Mouse (Mus musculus) neural tube, embryonic 15.5 days (tissue): ENCODE measurements around the gene Ctnna3. TPM values are rescaled to one million over a fixed set of nuclear protein-coding genes. Genes with fewer than 3 reads are reported as not detected.

Experiments used
- ATAC-seq: fragments of 200-750 bp; cut with Nextera tagmentation; 2 replicates; pipeline ENCODE4 v1.8.0; 2017; ENCODE audit warnings: mild to moderate bottlenecking, moderate TSS enrichment, moderate library complexity; ENCODE audit not compliant: low FRiP score
- H3K27ac ChIP-seq: fragments of 300-500 bp; sonication (generic); replicated peaks from 2 replicates; pipeline ENCODE4 v1.5.1; 2015; ENCODE audit warnings: mild to moderate bottlenecking, inconsistent platforms
- H3K27me3 ChIP-seq: fragments of 300-500 bp; sonication (generic); replicated peaks from 2 replicates; pipeline ENCODE4 v1.6.1; 2015; ENCODE audit warnings: inconsistent platforms
- H3K36me3 ChIP-seq: fragments of 300-500 bp; sonication (generic); 2 replicates; pipeline ENCODE4 v1.6.1; 2015; ENCODE audit warnings: inconsistent platforms
- H3K4me1 ChIP-seq: fragments of 300-500 bp; sonication (generic); 2 replicates; pipeline ENCODE4 v1.6.1; 2015; ENCODE audit warnings: inconsistent platforms
- H3K4me2 ChIP-seq: fragments of 300-500 bp; sonication (generic); 2 replicates; pipeline ENCODE4 v1.6.1; 2015; ENCODE audit warnings: inconsistent platforms, mild to moderate bottlenecking, moderate library complexity
- H3K4me3 ChIP-seq: fragments of 300-500 bp; sonication (generic); replicated peaks from 2 replicates; pipeline ENCODE4 v1.5.1; 2015; ENCODE audit warnings: mild to moderate bottlenecking, inconsistent platforms
- H3K9ac ChIP-seq: fragments of 300-500 bp; sonication (generic); replicated peaks from 2 replicates; pipeline ENCODE4 v1.6.1; 2015; ENCODE audit warnings: mild to moderate bottlenecking, inconsistent platforms
- H3K9me3 ChIP-seq: fragments of 300-500 bp; sonication (generic); replicated peaks from 2 replicates; pipeline ENCODE4 v1.6.1; 2016; ENCODE audit warnings: inconsistent platforms
- WGBS: fragments of 180-500 bp; shearing (Covaris S2); methylation state at CpG from one replicate; pipeline ENCODE4 v1.1.7; 2015; ENCODE audit warnings: mixed read lengths; 5-methylcytosine and 5-hydroxymethylcytosine counted together
- polyA plus RNA-seq: library from polyadenylated mRNA; unstranded; fragments of >200 nt; fragmentation: Nextera tagmentation; extraction: Ambion mirVana; gene quantifications from 2 replicates; pipeline ENCODE4 v1.2.1, GENCODE M21; 2015

The Ctnna3 gene
- polyA plus RNA-seq, 1 experiment from 2014 or later: 9.5 TPM

- H3K27me3 ChIP-seq: no peaks in the 10 kb centered on the region
- H3K36me3 ChIP-seq: no peaks in the 10 kb centered on the region
- no peak overlapping the region for H3K27ac ChIP-seq
- no peak overlapping the region for H3K9ac ChIP-seq
- WGBS: 85% methylated on average over 23 of the region's 23 CpGs
- H3K4me3 ChIP-seq: no peak overlapping the region
- no peaks in the 10 kb centered on the region for H3K9me3 ChIP-seq
- no peaks in the 10 kb centered on the region for H3K4me1 ChIP-seq
- no peak for ATAC-seq
- no peak overlapping the region for H3K4me2 ChIP-seq
These were observed 456.7 kb downstream of the Ctnna3 start for GRCm38 (mm10) chr10:63886449-63887088.

GRCm38 (mm10) chr10:63894612-63895011 lies 464.7 kb downstream of the Ctnna3 start:
- WGBS: 89% methylated on average over 5 of the region's 5 CpGs
- Histone ChIP-seq H3K36me3 (no peaks in the 10 kb centered on the region), H3K9ac (no peak overlapping the region), H3K4me2 (no peak overlapping the region), H3K9me3 (peaks cover 3% of the 10 kb centered on the region; the same call in 1 of the 2 replicates), H3K4me3 (no peak overlapping the region), H3K27ac (no peak overlapping the region), H3K27me3 (no peaks in the 10 kb centered on the region), H3K4me1 (no peaks in the 10 kb centered on the region)
- ATAC-seq: no peak

GRCm38 (mm10) chr10:63899891-63900290 lies 470.0 kb downstream of the Ctnna3 start:
- H3K4me1 ChIP-seq: no peaks in the 10 kb centered on the region
- H3K27ac ChIP-seq: no peak overlapping the region
- H3K4me3 ChIP-seq: no peak overlapping the region
- H3K27me3 ChIP-seq: no peaks in the 10 kb centered on the region
- no peaks in the 10 kb centered on the region for H3K36me3 ChIP-seq
- H3K9ac ChIP-seq: no peak overlapping the region
- ATAC-seq: no peak
- H3K4me2 ChIP-seq: no peak overlapping the region
- H3K9me3 ChIP-seq: peaks cover 3% of the 10 kb centered on the region; the same call in 1 of the 2 replicates

DNA sequence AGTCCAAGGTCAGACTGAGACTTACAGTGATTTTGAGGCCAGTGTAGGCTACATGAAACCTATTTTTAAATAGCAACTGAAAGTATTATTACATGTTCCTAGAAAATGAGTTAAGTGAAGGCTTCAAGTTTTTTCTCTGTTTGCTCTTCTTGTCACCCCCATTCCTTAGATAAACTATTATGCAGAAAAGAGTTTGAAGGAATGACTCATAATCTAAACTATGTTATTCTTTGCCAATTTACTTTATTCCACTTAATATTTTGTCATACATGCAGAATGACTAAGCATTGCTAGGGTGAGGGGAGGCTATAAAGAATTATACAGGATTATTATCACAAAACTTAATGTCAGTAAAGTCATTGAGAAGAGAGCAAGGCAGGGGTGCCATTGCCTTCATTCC lies 479.0 kb downstream of the Ctnna3 start:
- Histone ChIP-seq H3K27me3 (no peaks in the 10 kb centered on the region), H3K36me3 (no peaks in the 10 kb centered on the region), H3K4me1 (no peaks in the 10 kb centered on the region), H3K4me3 (no peak overlapping the region), H3K9ac (no peak overlapping the region), H3K4me2 (no peak overlapping the region), H3K27ac (no peak overlapping the region), H3K9me3 (no peaks in the 10 kb centered on the region)
- no peak for ATAC-seq

GRCm38 (mm10) chr10:63927334-63927733 lies 497.4 kb downstream of the Ctnna3 start, which contains the start of gene Gm10118:
Gene Gm10118 (minus strand): TSS chr10:63927434.
- H3K4me1 ChIP-seq: no peaks in the 10 kb centered on the region
- no peak within 1 kb of the TSS for H3K4me3 ChIP-seq

GRCm38 (mm10) chr10:63933946-63934345 lies 504.0 kb downstream of the Ctnna3 start:
- Histone ChIP-seq H3K4me3 (no peak overlapping the region), H3K36me3 (no peaks in the 10 kb centered on the region), H3K9me3 (no peaks in the 10 kb centered on the region), H3K27ac (no peak overlapping the region), H3K27me3 (no peaks in the 10 kb centered on the region), H3K9ac (no peak overlapping the region), H3K4me2 (no peak overlapping the region), H3K4me1 (no peaks in the 10 kb centered on the region)
- WGBS: 73% methylated on average over 5 of the region's 5 CpGs
- no peak for ATAC-seq

More at GRCm38 (mm10) chr10:63927334-63927733, 497.4 kb downstream of the Ctnna3 start, which contains the start of gene Gm10118:
- Histone ChIP-seq H3K4me2 (no peak within 1 kb of the TSS), H3K9me3 (no peaks in the 10 kb centered on the region), H3K27ac (no peak within 1 kb of the TSS), H3K36me3 (no peaks in the 10 kb centered on the region), H3K9ac (no peak within 1 kb of the TSS), H3K27me3 (no peaks in the 10 kb centered on the region)
- no peak for ATAC-seq

- no peak for ATAC-seq
- H3K4me3 ChIP-seq: no peak overlapping the region
- H3K9me3 ChIP-seq: no peaks in the 10 kb centered on the region
- H3K9ac ChIP-seq: no peak overlapping the region
- peaks cover 8% of the 10 kb centered on the region; the same call in 1 of the 2 replicates for H3K4me1 ChIP-seq
- no peak overlapping the region for H3K4me2 ChIP-seq
- WGBS: 19% methylated on average over 3 of the region's 3 CpGs
- no peaks in the 10 kb centered on the region for H3K27me3 ChIP-seq
- no peak overlapping the region for H3K27ac ChIP-seq
- no peaks in the 10 kb centered on the region for H3K36me3 ChIP-seq
These were observed 515.6 kb downstream of the Ctnna3 start for GRCm38 (mm10) chr10:63945534-63945933.

- 74% methylated on average over 4 of the region's 4 CpGs for WGBS
- ATAC-seq: no peak
- H3K4me2 ChIP-seq: no peak overlapping the region
These were observed 517.4 kb downstream of the Ctnna3 start for GRCm38 (mm10) chr10:63947266-63947665.

DNA sequence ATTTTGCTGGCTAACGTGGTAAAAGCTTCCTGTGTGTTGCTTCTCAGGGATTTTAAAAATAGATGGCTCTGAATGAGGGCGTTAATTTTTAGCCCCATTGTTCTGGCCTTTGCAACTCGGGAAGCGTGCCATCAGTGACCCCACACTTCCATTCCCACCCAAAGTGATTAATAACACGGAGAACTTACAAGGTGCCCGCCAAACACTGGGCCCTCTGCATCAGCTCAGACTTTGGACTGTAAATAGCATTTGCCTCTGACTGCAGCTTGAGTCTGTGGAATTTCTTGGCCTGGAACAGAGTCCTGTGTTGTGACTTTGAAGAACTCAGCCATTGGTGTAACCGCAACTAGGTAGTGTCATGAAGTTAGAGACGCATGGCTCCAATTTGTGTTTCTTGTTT lies 521.0 kb downstream of the Ctnna3 start:
- Histone ChIP-seq H3K27me3 (no peaks in the 10 kb centered on the region), H3K9ac (no peak overlapping the region), H3K36me3 (no peaks in the 10 kb centered on the region), H3K27ac (no peak overlapping the region), H3K4me3 (no peak overlapping the region), H3K4me2 (no peak overlapping the region), H3K9me3 (no peaks in the 10 kb centered on the region), H3K4me1 (peaks cover 13% of the 10 kb centered on the region)
- ATAC-seq: no peak
- 50% methylated on average over 8 of the region's 8 CpGs for WGBS

More at GRCm38 (mm10) chr10:63947266-63947665, 517.4 kb downstream of the Ctnna3 start:
- Histone ChIP-seq H3K4me1 (peaks cover 8% of the 10 kb centered on the region; the same call in 1 of the 2 replicates), H3K27ac (no peak overlapping the region), H3K9me3 (no peaks in the 10 kb centered on the region), H3K36me3 (no peaks in the 10 kb centered on the region), H3K4me3 (no peak overlapping the region), H3K27me3 (no peaks in the 10 kb centered on the region), H3K9ac (no peak overlapping the region)

- Histone ChIP-seq H3K4me1 (peaks cover 9% of the 10 kb centered on the region; the same call in 1 of the 2 replicates), H3K36me3 (no peaks in the 10 kb centered on the region), H3K9ac (no peak overlapping the region), H3K4me2 (no peak overlapping the region), H3K27me3 (no peaks in the 10 kb centered on the region), H3K9me3 (no peaks in the 10 kb centered on the region), H3K27ac (no peak overlapping the region), H3K4me3 (no peak overlapping the region)
- 92% methylated on average over 1 of the region's 1 CpGs for WGBS
- ATAC-seq: no peak
These were observed 521.6 kb downstream of the Ctnna3 start for GRCm38 (mm10) chr10:63951481-63951880.

GRCm38 (mm10) chr10:63954308-63954930 lies 524.5 kb downstream of the Ctnna3 start:
- Histone ChIP-seq H3K27ac (0 out of 2 replicates have a peak overlapping the region, but pooled peaks have one; percentile 45), H3K9me3 (no peaks in the 10 kb centered on the region), H3K9ac (no peak overlapping the region), H3K27me3 (no peaks in the 10 kb centered on the region), H3K4me3 (no peak overlapping the region), H3K4me1 (peaks cover 9% of the 10 kb centered on the region; the same call in 1 of the 2 replicates), H3K36me3 (no peaks in the 10 kb centered on the region), H3K4me2 (no peak overlapping the region)
- 21% methylated on average over 6 of the region's 7 CpGs for WGBS
- ATAC-seq: peak; percentile 38; the same call in 1 of the 2 replicates

- no peak overlapping the region for H3K4me2 ChIP-seq
- WGBS: 94% methylated on average over 2 of the region's 2 CpGs
- H3K9me3 ChIP-seq: no peaks in the 10 kb centered on the region
- H3K27ac ChIP-seq: no peak overlapping the region
- no peak overlapping the region for H3K4me3 ChIP-seq
- H3K4me1 ChIP-seq: peaks cover 3% of the 10 kb centered on the region
- no peak overlapping the region for H3K9ac ChIP-seq
- no peaks in the 10 kb centered on the region for H3K36me3 ChIP-seq
- no peaks in the 10 kb centered on the region for H3K27me3 ChIP-seq
- no peak for ATAC-seq
These were observed 542.4 kb downstream of the Ctnna3 start for GRCm38 (mm10) chr10:63972300-63972699.
